Mouse (Mus musculus) erythroid progenitor cell, adult 5-6 weeks (primary cell): ENCODE measurements around the gene Bag5. TPM values are rescaled to one million over a fixed set of nuclear protein-coding genes. Genes with fewer than 3 reads are reported as not detected.
"Not testable (repeated sequence)": the region's sequence is repeated elsewhere in the genome, so short reads cannot be mapped to it uniquely, and the experiment has no call there.

ENCODE experiments used
- ATAC-seq: replicated peaks from 2 replicates; pipeline ENCODE4 v1.8.0; 2016; ENCODE audit warnings: moderate number of reproducible peaks, mild to moderate bottlenecking, moderate TSS enrichment, inconsistent platforms; ENCODE audit not compliant: poor library complexity, low FRiP score, severe bottlenecking
- total RNA-seq, 2 experiments: library from RNA; stranded (forward) in 1 of 2; stranded (reverse) in 1 of 2; fragments of 150-400 nt in 1 of 2; fragments of 186-747, 209-891 nt in 1 of 2; gene quantifications; 2 replicates each; pipeline versions ENCODE4 v1.2.3 to v1.2.4; 2015 to 2017; ENCODE audit warnings: low replicate concordance in 2 of 2

Bag5 gene
- total RNA-seq, 2 experiments from 2014 or later, result 1.2 to 6.3 TPM

DNA sequence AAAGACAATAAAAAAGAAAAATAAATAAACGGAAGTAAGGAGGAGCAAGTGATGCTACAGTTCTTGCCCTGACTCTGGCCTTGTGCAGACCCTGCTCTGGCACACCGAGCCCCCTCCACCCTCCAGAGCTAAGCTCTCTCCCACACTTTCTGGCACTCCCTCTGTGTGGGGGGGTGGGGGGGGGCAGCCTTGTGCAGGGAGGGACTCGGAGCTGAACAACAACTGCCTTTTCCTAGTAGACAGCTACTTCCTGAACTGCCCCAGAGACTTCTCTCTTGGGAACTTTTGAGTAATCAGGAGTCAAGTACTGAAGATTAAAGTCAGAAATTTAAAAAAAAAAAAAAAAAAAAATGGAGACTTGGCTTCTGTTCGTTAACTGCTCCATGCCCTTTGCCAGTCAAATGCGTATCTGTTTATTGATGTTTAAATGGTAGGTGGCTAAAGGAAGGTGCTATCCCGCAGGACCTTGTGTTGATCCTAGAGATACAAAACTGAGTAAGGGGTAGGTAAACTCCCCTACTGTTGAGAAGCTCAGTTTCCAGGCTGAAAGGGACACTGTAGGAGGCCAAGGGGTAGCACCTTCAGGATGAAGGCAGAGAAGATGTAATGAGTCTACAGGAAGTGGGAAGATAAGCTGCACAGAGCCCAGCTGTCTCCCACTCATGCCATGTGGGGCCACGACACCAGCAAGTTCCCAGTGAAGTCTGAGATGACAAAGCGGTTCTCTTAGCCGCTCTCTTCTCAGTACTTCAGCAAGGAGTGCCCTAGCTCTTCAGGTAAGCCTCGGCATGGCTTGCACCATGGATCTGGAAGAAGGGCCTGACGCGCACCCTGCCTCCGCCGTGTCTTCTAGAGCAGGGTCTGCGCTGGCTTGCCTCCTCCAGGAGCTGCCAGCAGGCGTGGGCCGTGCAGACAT is 49.6 kb downstream of the Bag5 start:
- ATAC-seq, result no peak

DNA sequence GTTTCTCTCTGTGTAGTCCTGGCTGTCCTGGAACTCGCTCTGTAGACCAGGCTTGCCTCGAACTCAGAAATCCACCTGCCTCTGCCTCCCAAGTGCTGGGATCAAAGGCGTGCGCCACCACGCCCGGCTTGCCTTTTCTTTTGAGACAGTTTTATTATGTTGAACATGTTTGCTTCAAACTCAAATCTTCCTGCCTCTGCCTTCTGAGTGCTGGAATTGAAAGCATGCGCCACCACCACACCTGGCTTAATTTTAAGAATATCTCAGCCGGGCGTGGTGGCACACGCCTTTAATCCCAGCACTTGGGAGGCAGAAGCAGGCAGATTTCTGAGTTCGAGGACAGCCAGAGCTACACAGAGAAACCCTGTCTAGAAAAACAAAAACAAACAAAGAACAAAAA is 51.5 kb downstream of the Bag5 start:
- ATAC-seq, result not testable (repeated sequence)

DNA sequence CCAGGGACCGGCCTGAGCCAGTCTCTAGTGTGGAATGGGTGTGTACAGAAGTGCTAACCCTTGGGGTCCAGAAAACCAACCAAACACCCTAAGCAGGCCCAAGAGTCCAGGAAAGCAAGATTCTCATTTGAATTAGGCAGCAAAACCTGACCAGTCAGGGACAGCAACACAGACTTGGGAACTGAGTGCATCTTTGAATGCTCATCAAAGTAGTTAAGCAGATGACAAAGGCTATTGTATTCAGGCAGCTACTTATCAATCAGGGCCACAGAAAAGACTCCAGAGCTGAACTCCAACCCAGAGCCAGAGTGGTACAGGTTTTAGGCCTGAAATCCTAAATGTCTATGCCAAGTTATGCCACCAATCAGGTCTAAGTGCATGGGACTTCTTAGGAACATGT is 52.4 kb downstream of the Bag5 start:
- no peak for ATAC-seq

Other genes with a start within 250 kb of the Bag5 start
- gene Gm266, start 227.4 kb downstream of the Bag5 start, total RNA-seq (2015; ENCODE audit: low replicate concordance), result 1.8 TPM in 1 of 2 replicates, not detected in the other
- gene Gm266, start 227.4 kb downstream of the Bag5 start, total RNA-seq (2017; ENCODE audit: low replicate concordance), result not detected in 2 replicates
- 265 and 296 TPM in 2 replicates for gene Eif5, start 175.2 kb downstream of the Bag5 start, total RNA-seq (2015; ENCODE audit: low replicate concordance)
- 240 and 253 TPM in 2 replicates for gene Eif5, start 175.2 kb downstream of the Bag5 start, total RNA-seq (2017; ENCODE audit: low replicate concordance)
- 200 and 221 TPM in 2 replicates for gene Mark3, start 138.7 kb downstream of the Bag5 start, total RNA-seq (2015; ENCODE audit: low replicate concordance)
- 177 and 202 TPM in 2 replicates for gene Mark3, start 138.7 kb downstream of the Bag5 start, total RNA-seq (2017; ENCODE audit: low replicate concordance)
- gene Ckb, start 40.9 kb downstream of the Bag5 start, total RNA-seq (2015; ENCODE audit: low replicate concordance), result 2.5 and 9.4 TPM in 2 replicates
- gene Ckb, start 40.9 kb downstream of the Bag5 start, total RNA-seq (2017; ENCODE audit: low replicate concordance), result 5.2 and 10.0 TPM in 2 replicates
- gene Trmt61a, start 35.2 kb downstream of the Bag5 start, total RNA-seq (2015; ENCODE audit: low replicate concordance), result 1.8 and 2.1 TPM in 2 replicates
- 0.39 and 2.3 TPM in 2 replicates for gene Trmt61a, start 35.2 kb downstream of the Bag5 start, total RNA-seq (2017; ENCODE audit: low replicate concordance)
- 8.4 and 22.7 TPM in 2 replicates for gene Apopt1, start within 50 bp of the Bag5 start, total RNA-seq (2015; ENCODE audit: low replicate concordance)
- gene Apopt1, start within 50 bp of the Bag5 start, total RNA-seq (2017; ENCODE audit: low replicate concordance), result 4.8 and 11.3 TPM in 2 replicates
- 18.0 and 31.7 TPM in 2 replicates for gene Klc1, start 45.6 kb upstream of the Bag5 start, total RNA-seq (2015; ENCODE audit: low replicate concordance)
- 38.2 and 63.6 TPM in 2 replicates for gene Klc1, start 45.6 kb upstream of the Bag5 start, total RNA-seq (2017; ENCODE audit: low replicate concordance)
- gene Xrcc3, start 100.6 kb upstream of the Bag5 start, total RNA-seq (2015; ENCODE audit: low replicate concordance), result 8.0 and 12.3 TPM in 2 replicates
- 5.3 and 28.4 TPM in 2 replicates for gene Xrcc3, start 100.6 kb upstream of the Bag5 start, total RNA-seq (2017; ENCODE audit: low replicate concordance)
- 4.2 and 9.4 TPM in 2 replicates for gene Zfyve21, start 100.9 kb upstream of the Bag5 start, total RNA-seq (2015; ENCODE audit: low replicate concordance)
- 5.6 and 8.4 TPM in 2 replicates for gene Zfyve21, start 100.9 kb upstream of the Bag5 start, total RNA-seq (2017; ENCODE audit: low replicate concordance)
- gene Ppp1r13b, start 194.9 kb upstream of the Bag5 start, total RNA-seq (2015; ENCODE audit: low replicate concordance), result 9.7 and 14.7 TPM in 2 replicates
- gene Ppp1r13b, start 194.9 kb upstream of the Bag5 start, total RNA-seq (2017; ENCODE audit: low replicate concordance), result 6.7 and 12.2 TPM in 2 replicates